Mouse (Mus musculus): ENCODE measurements at regions not wholly inside any gene's neighbourhood (a gene's known extent, or its start where the extent isn't known, plus 50 kb on each side); places are given as distances from the start of the nearest gene placed in this dataset.

DNA sequence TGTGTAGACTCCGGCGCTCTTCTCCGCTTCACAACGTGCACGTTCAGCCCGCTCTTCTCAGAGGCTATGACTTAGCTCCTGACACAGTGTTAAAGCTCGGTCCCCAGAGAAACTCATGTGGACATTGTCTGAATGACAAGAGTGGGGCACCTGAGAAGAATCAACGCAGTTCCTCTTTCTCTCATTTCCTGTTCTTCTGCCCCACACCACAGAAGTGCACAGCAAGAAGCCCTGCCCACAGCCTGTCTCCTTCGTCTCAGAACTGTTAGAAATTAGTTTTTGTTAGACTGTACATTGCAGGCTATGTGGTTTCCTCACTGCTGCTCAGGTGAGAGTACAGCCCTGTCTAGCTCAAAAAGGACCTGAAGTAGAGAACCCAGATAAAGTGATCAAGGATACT lies 94.1 kb upstream of the Nsun2 start:
- no peak for DNase-seq

- no peak for DNase-seq
These were observed 91.7 kb upstream of the Nsun2 start for GRCm38 (mm10) chr13:69441798-69442197.

GRCm38 (mm10) chr13:69445611-69446010 lies 87.9 kb upstream of the Nsun2 start:
- no peak for DNase-seq

Small RNA genes in the stretch of these regions (microRNA-seq; reads per million reads assigned to microRNA genes)
- 0 reads per million in 2 experiments for gene Gm44375

All from layer of hippocampus, postnatal 36 days (tissue).